Mouse (Mus musculus): Measurements from ENCODE around the gene Rpp14. TPM values are rescaled to one million over a fixed set of nuclear protein-coding genes. Genes with fewer than 3 reads are reported as not detected.
A peak's percentile ranks its signal among the peaks of the same experiment; 100 is the strongest.

The Rpp14 gene
- total and polyA plus RNA-seq, 3 experiments, result 7.1 to 62.4 (median 11.2) TPM

- TF ChIP-seq GATA2 (IDR thresholded peaks at IDR 0.05; ENCODE audit: borderline replicate concordance, low read depth, low read length) (no peak), CTCF (IDR thresholded peaks at IDR 0.05; ENCODE audit: low read depth, low read length) (no peak), TAL1 (conservative IDR thresholded peaks at IDR 0.05; ENCODE audit: low read depth, low read length) (no peak), GATA1 (IDR thresholded peaks at IDR 0.05; ENCODE audit: borderline replicate concordance, low read length) (no peak), POLR2AphosphoS5 (IDR thresholded peaks at IDR 0.05; ENCODE audit: insufficient replicate concordance, low read depth, low read length) (no peak)
Observed at GRCm38 (mm10) chr14:8063835-8064785, 16.1 kb upstream of the Rpp14 start.

GRCm38 (mm10) chr14:8080718-8081117 is 551 bp downstream of the Rpp14 start:
- DNase-seq (ENCODE audit: low spot score), result peak; percentile 15

More at GRCm38 (mm10) chr14:8063835-8064785, 16.1 kb upstream of the Rpp14 start:
- peaks cover 31% of the 10 kb centered on the region for H3K4me1 ChIP-seq (ENCODE audit: insufficient read depth, low read depth, low read length)
- DNase-seq (ENCODE audit: low spot score) (peak; percentile 16), ATAC-seq (ENCODE audit: extremely low read depth, insufficient number of reproducible peaks, low FRiP score, poor library complexity, severe bottlenecking) (no peak; the same call in 1 of the 2 replicates)
- no peaks in the 10 kb centered on the region for H3K36me3 ChIP-seq (replicated peaks)
- H3K27me3 ChIP-seq (ENCODE audit: insufficient read depth, low read length), result peaks cover 4% of the 10 kb centered on the region; the same call in 1 of the 2 replicates
- no peaks in the 10 kb centered on the region for H3K9me3 ChIP-seq (replicated peaks)
- H3K4me3 ChIP-seq (ENCODE audit: low read depth, low read length), result no peak overlapping the region

GRCm38 (mm10) chr14:8082949-8083348 is 2.8 kb downstream of the Rpp14 start:
- H3K4me3 ChIP-seq (ENCODE audit: low read depth, low read length), result no peak overlapping the region
- H3K27me3 ChIP-seq (ENCODE audit: insufficient read depth, low read length), result no peaks in the 10 kb centered on the region
- TF ChIP-seq POLR2AphosphoS5 (IDR thresholded peaks at IDR 0.05; ENCODE audit: insufficient replicate concordance, low read depth, low read length) (no peak), TAL1 (conservative IDR thresholded peaks at IDR 0.05; ENCODE audit: low read depth, low read length) (no peak), GATA1 (IDR thresholded peaks at IDR 0.05; ENCODE audit: borderline replicate concordance, low read length) (no peak), CTCF (IDR thresholded peaks at IDR 0.05; ENCODE audit: low read depth, low read length) (no peak), GATA2 (IDR thresholded peaks at IDR 0.05; ENCODE audit: borderline replicate concordance, low read depth, low read length) (no peak)
- peaks cover 58% of the 10 kb centered on the region for H3K36me3 ChIP-seq (replicated peaks)
- no peak for DNase-seq (ENCODE audit: low spot score)
- no peaks in the 10 kb centered on the region for H3K9me3 ChIP-seq (replicated peaks)
- no peak for ATAC-seq (ENCODE audit: extremely low read depth, insufficient number of reproducible peaks, low FRiP score, poor library complexity, severe bottlenecking)
- H3K4me1 ChIP-seq (ENCODE audit: insufficient read depth, low read depth, low read length), result peaks cover 15% of the 10 kb centered on the region

More at GRCm38 (mm10) chr14:8080718-8081117, 551 bp downstream of the Rpp14 start:
- peaks cover 39% of the 10 kb centered on the region for H3K36me3 ChIP-seq (replicated peaks)
- H3K4me1 ChIP-seq (ENCODE audit: insufficient read depth, low read depth, low read length), result peaks cover 15% of the 10 kb centered on the region
- no peaks in the 10 kb centered on the region for H3K9me3 ChIP-seq (replicated peaks)
- TF ChIP-seq GATA2 (IDR thresholded peaks at IDR 0.05; ENCODE audit: borderline replicate concordance, low read depth, low read length), result no peak
- no peak for TF ChIP-seq TAL1 (conservative IDR thresholded peaks at IDR 0.05; ENCODE audit: low read depth, low read length)
- TF ChIP-seq CTCF (IDR thresholded peaks at IDR 0.05; ENCODE audit: low read depth, low read length), result no peak
- TF ChIP-seq POLR2AphosphoS5 (IDR thresholded peaks at IDR 0.05; ENCODE audit: insufficient replicate concordance, low read depth, low read length), result no peak
- no peak for TF ChIP-seq GATA1 (IDR thresholded peaks at IDR 0.05; ENCODE audit: borderline replicate concordance, low read length)
- peak overlapping the region; percentile 95 for H3K4me3 ChIP-seq (ENCODE audit: low read depth, low read length)
- H3K27me3 ChIP-seq (ENCODE audit: insufficient read depth, low read length), result no peaks in the 10 kb centered on the region
- ATAC-seq (ENCODE audit: extremely low read depth, insufficient number of reproducible peaks, low FRiP score, poor library complexity, severe bottlenecking), result peak; percentile 29; the same call in 1 of the 2 replicates

GRCm38 (mm10) chr14:8089016-8089415 is 8.8 kb downstream of the Rpp14 start:
- TF ChIP-seq CTCF (IDR thresholded peaks at IDR 0.05; ENCODE audit: low read depth, low read length), result no peak
- TF ChIP-seq POLR2AphosphoS5 (IDR thresholded peaks at IDR 0.05; ENCODE audit: insufficient replicate concordance, low read depth, low read length), result no peak
- TF ChIP-seq GATA2 (IDR thresholded peaks at IDR 0.05; ENCODE audit: borderline replicate concordance, low read depth, low read length), result no peak
- TF ChIP-seq TAL1 (conservative IDR thresholded peaks at IDR 0.05; ENCODE audit: low read depth, low read length), result no peak
- TF ChIP-seq GATA1 (IDR thresholded peaks at IDR 0.05; ENCODE audit: borderline replicate concordance, low read length), result no peak
- ATAC-seq (ENCODE audit: extremely low read depth, insufficient number of reproducible peaks, low FRiP score, poor library complexity, severe bottlenecking) (no peak), DNase-seq (ENCODE audit: low spot score) (no peak)
- no peaks in the 10 kb centered on the region for H3K9me3 ChIP-seq (replicated peaks)
- no peak overlapping the region for H3K4me3 ChIP-seq (ENCODE audit: low read depth, low read length)
- peaks cover 68% of the 10 kb centered on the region for H3K36me3 ChIP-seq (replicated peaks)
- no peaks in the 10 kb centered on the region for H3K27me3 ChIP-seq (ENCODE audit: insufficient read depth, low read length)
- no peaks in the 10 kb centered on the region for H3K4me1 ChIP-seq (ENCODE audit: insufficient read depth, low read depth, low read length)

- H3K4me1 ChIP-seq (ENCODE audit: insufficient read depth, low read depth, low read length), result peaks cover 9% of the 10 kb centered on the region; the same call in 1 of the 2 replicates
- H3K27me3 ChIP-seq (ENCODE audit: insufficient read depth, low read length), result no peaks in the 10 kb centered on the region
- H3K9me3 ChIP-seq (replicated peaks), result no peaks in the 10 kb centered on the region
- no peak for TF ChIP-seq TAL1 (conservative IDR thresholded peaks at IDR 0.05; ENCODE audit: low read depth, low read length)
- TF ChIP-seq GATA2 (IDR thresholded peaks at IDR 0.05; ENCODE audit: borderline replicate concordance, low read depth, low read length), result no peak
- no peak for TF ChIP-seq GATA1 (IDR thresholded peaks at IDR 0.05; ENCODE audit: borderline replicate concordance, low read length)
- TF ChIP-seq POLR2AphosphoS5 (IDR thresholded peaks at IDR 0.05; ENCODE audit: insufficient replicate concordance, low read depth, low read length), result no peak
- TF ChIP-seq CTCF (IDR thresholded peaks at IDR 0.05; ENCODE audit: low read depth, low read length), result no peak
- no peak for ATAC-seq (ENCODE audit: extremely low read depth, insufficient number of reproducible peaks, low FRiP score, poor library complexity, severe bottlenecking)
- DNase-seq (ENCODE audit: low spot score), result no peak
- no peak overlapping the region for H3K4me3 ChIP-seq (ENCODE audit: low read depth, low read length)
- H3K36me3 ChIP-seq (replicated peaks), result peaks cover 37% of the 10 kb centered on the region
Observed at GRCm38 (mm10) chr14:8092573-8092972, 12.4 kb downstream of the Rpp14 start.

GRCm38 (mm10) chr14:8093427-8093826 is 13.3 kb downstream of the Rpp14 start:
- ATAC-seq (ENCODE audit: extremely low read depth, insufficient number of reproducible peaks, low FRiP score, poor library complexity, severe bottlenecking) (no peak), DNase-seq (ENCODE audit: low spot score) (no peak)
- no peak for TF ChIP-seq TAL1 (conservative IDR thresholded peaks at IDR 0.05; ENCODE audit: low read depth, low read length)
- TF ChIP-seq GATA1 (IDR thresholded peaks at IDR 0.05; ENCODE audit: borderline replicate concordance, low read length), result no peak
- H3K4me1 ChIP-seq (ENCODE audit: insufficient read depth, low read depth, low read length), result peaks cover 13% of the 10 kb centered on the region
- H3K36me3 ChIP-seq (replicated peaks), result peaks cover 33% of the 10 kb centered on the region
- no peaks in the 10 kb centered on the region for H3K9me3 ChIP-seq (replicated peaks)
- no peaks in the 10 kb centered on the region for H3K27me3 ChIP-seq (ENCODE audit: insufficient read depth, low read length)
- H3K4me3 ChIP-seq (ENCODE audit: low read depth, low read length), result no peak overlapping the region

Data from G1E (cell line).